Mouse (Mus musculus) thymus, postnatal 4 days (tissue): Measurements from ENCODE around the gene Pecr.
"Not testable (repeated sequence)": the region's sequence is repeated elsewhere in the genome, so short reads cannot be mapped to it uniquely, and the experiment has no call there.

Experiments used
- DNase-seq: peaks from one replicate; pipeline ENCODE4 v3.0.0; 2021

Gene Pecr

DNA sequence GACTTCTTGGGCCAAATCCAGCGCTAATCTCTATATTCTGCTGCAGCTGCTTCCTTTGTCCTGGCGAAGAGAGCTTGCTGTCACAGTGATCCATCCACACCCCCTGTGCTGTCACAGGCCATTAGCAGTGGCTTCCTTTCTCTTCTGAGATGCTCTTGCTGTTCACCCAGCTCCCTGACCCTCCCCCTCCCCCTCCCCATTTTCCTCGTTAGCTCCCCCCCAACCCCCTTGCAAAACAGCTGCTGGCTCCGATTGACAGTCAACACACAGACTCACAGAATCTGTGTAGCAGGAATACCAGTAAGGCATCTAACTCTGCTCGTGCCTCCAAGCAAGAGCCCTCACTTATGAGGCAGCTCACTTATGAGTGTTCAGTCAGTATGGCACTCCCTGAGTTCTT lies 2.8 kb upstream of the Pecr start:
- DNase-seq = no peak

DNA sequence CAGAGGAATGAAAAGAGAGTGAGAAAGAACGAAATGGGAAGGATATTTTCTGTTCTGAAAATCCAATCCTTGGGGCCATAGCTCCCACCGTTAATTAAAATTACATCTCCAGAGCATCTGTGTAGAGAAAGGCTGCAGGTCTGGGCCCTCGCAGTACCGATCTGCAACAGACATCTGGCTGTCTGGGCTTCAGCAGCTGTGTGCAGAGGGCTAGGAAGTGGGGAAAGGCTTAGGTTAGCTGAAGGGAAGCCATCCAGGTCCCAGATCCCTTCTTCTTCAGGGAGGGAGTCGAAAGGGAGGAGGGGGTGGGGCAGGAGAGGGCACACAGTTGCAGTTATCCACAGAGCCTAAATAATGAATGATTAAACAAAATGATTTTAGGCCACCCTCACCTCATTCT lies 425 bp upstream of the Pecr start:
- no peak for DNase-seq

DNA sequence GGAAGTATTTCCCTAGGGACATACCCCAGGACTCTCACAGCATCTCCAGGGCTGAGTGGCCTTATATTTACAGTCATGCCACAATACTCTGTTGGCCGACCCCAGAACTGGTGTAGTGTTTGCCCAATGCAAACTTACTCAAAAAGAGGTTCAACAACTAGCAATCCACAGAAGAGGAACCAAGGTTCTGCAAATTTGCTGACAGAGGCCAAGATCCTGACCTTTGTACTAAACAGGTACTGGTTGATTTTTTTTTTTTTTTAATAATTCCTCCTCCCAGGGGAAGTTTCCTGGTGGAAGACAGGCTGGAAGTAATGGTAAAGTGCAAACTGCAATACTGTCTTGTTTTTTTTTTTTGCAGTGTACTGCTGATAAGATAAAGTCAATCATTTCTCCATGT lies 1.5 kb downstream of the Pecr start:
- DNase-seq = no peak

DNA sequence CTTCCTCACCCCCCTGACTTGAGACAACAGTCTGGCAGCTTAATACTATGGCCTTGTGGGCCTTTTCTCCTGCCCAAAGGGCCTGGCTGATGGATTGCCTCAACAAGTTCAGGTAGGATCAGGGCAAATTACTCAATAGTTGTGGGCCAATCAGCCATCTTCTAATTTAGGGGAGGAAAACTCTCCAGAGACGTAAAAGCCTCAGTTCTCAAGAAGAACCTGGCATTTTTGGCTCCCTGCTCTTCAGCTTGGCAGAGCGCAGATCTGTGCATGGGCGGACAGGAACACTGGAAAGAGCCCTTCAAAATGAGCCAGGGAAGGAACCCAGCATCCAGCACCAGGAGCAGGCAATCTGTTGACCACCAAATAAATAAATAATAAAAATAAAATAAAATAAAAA lies 6.0 kb downstream of the Pecr start:
- no peak for DNase-seq

DNA sequence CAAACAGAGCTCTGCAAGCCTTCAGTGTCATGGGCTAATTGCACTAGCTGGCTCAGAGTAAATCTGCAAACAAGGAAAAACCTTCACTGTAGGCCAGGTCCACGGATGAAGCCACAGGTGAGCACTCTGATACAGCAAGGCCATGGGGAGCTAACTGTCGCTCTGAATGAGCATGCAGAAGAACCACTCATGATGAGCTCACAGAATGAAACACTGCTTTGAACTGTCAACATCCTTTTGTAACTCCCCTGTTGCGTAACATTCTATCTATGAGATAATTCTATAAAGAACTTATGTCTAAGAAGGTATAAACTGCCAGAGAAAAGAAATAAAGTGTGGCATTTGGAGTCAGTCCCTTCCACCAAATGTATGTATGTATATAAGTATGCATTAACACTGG lies 21.0 kb downstream of the Pecr start:
- no peak for DNase-seq

DNA sequence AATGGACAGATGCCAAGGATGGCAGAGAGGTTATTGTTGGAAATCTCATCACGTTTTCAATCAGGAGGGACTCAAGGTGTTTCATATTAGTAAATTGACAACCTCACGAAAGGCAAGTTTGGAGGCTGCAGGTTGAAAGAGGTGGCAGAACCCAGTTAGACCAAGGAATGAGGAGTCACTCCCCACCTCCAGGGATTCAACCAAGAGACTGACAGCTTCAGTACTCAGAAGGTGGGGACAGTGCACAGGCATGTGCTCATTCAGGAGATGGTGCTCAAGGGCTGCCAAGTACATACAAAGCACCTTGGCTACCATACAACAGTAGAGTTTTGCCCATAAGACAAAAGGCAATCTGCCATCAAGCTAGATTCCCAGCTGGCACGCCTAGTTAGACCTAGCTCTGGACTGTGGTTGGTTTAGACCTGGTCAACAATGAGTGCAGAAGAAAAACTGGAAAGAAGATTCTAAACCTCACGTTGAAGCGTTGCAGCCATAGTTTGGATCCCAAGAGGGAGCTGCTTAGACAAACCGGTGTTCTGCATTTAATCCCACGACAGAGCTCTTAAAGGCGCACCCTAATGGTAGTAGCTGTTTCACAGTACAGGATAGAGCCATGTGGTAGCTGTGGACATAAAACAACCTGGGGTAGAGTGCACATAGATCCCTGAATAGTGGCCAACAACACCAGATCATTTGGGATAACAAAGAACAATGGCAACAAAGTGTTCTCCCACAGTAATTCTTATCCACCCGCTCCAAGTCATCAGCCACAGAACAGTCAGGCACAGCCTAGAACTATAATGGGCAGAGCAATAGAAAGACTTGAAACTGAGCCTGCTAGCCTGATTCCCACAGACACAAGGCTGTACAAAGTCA lies 27.5 kb downstream of the Pecr start:
- DNase-seq = no peak

DNA sequence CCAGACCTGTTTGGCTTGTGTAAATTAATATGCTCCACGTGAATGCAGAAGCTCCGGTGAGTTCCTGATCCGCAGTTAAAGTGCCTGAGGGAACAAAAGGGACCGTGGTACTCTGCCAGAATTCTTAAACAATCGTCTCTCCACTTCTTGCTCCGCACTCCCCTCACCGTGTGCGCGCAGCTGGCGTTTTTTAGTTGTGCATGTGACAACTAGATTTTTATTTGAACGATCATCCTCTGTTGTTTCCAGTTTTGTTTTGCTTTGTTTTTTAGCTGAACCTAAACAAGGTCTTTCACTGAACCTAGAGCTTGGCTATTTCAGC lies 28.3 kb downstream of the Pecr start:
- no peak for DNase-seq

DNA sequence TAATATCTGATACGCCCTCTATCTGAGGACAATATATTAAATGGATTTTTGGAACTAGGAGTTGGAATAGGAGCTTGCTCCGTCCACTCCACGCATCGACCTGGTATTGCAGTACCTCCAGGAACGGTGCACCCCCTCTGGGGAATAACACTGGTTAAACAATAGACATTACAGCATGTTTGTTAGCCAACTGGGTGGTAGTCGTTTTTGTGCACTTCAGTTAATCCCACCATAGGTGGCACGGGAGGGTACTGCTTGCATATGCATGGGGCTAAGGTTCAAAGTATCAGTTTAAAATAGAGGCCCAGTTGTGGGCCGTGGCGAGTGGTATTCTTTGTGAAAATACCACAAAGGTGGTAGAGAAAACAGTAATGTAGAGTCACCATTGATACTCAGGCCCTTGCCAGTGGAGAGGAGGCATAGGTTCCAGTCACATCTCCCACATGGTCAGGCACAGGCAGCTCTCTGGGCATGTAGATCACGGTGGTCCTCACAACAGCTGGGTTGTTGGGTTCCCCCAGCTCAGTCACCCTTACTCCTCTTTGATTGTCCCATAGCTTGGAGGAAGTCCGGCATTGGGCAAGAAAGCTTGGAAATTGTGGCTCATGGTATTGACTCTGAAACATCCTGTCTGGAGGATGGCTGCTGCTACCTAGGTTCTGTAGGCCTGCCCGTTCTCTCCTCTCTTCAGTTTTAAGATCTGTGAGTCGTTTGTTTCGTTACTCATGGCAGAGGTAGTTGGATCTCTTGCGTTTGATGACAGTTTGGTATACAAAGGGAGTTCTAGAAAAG lies 28.9 kb downstream of the Pecr start:
- peak; percentile 53 for DNase-seq

DNA sequence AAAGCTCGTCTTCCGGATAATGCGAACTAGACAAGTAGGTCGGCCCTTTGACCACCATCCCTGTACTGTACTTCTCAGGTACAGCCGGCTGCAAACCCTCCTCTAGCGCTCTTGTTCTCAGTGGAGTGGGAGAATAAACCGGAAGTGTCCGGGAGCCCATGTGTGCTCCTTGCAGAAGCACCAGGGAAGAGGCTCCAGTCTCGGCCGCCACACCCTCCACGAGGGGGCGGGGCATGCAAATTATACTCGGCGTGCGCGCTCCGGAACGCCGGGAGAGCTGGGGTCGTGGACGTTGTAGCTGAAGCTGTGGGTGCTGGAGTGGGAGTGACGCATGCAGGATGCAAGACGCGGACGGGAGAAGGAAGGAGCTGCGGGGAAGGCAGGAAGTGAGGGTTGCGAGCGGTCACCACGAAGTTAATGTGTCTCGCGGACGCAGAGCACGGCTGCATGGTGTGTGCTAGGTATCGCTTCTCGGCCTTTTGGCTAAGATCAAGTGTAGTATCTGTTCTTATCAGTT lies 29.5 kb downstream of the Pecr start:
- DNase-seq = peak; percentile 93

DNA sequence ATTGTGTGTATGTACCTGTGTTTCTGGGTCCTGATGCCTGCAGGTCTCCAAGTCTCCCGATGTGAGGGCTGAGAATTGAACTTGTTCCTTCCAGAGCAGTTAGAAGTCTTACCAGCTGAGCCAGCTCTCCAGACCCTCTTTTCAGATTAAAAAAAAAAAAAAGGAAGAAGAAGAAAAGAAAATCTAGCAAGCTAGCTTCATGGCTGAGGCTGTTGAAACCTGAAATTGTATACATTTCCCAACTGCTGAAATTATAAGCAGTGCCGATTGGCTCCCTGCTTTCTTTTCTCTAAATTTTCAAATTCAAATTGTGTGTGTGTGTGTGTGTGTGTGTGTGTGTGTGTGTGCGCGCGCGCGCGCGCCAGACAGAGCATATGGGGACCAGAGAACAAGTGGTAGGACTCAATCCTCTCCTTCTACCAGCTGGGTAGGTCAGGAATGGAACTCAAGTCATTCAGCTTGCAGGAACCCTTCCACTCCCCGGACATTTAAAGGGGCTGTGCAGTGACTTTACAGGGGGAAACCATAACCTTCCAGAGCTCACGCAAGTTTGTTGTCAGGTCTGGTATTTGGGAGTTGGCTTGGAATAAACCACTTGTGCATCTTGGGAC lies 30.1 kb downstream of the Pecr start:
- peak; percentile 31 for DNase-seq

DNA sequence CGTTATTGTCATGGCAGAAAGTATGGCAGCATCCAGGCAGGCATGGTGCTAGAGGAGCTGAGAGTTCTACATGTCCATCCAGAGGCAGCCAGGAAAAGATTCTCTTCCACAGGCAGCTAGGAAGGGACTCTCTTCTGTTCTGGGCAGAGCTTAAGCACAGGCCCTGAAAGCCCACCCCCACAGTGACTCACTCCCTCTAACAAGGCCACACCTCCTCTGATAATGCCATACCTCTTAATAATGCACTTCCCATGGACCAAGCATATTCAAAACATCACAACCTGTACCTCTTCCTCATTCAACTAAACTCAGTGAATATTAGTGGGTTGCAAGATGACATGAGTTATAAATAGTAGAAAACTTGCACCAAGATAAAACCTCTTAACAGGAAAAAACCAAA lies 32.3 kb downstream of the Pecr start:
- no peak for DNase-seq

DNA sequence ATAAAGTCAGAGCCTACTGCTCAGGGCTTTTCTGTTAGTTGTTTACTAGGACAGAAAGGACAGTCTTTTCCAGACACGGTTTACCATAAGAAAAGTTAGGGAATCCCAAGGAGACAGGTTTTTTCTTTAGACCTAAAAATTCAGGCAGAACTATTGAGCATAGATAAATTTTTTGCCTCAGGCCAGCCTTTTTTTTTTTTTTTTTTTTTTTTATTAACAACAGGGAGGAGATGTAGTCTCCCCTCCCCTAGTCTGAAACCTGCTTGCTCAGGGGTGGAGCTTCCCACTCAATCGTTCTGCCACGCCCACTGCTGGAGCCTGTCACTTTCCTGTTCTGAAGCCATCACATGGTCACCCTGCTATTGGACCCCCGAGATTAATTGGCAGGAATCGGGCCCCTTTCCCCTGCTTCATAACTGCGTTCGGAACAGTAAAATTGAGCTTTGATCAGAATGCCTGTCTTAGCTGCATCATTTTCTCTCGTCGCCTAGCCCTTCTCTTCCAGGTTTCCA lies 35.8 kb downstream of the Pecr start:
- not testable (repeated sequence) for DNase-seq

DNA sequence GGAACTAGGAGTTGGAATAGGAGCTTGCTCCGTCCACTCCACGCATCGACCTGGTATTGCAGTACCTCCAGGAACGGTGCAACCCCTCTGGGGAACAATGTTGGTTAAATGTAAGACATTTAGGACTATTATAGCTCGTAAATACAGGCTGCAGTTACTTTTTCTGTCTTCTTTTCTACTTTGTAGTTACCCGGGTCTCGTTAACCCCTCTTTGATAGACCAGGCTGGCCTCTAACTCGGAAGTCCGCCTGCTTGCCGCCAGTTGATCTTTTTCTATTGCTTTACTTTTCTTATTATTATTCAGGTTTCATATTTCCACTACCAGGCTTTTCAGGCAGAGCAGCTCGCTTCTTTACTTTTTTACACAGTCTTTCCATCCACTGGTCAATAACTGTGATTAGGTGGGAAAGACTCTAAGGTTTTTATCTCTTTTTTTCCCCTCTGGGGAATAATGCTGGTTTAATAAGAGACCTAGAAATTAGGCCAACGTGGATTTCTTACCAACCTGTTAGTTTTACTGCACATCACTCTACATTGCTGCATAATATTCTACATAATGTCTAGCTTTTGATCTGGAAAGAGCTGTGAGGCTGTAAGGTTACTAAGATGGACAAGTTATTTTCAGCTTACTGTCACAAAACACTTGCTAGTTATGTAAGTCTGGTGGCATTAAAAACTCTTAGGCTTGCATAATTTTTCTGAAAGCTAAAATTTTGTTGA lies 39.6 kb downstream of the Pecr start:
- peak; percentile 36 for DNase-seq

DNA sequence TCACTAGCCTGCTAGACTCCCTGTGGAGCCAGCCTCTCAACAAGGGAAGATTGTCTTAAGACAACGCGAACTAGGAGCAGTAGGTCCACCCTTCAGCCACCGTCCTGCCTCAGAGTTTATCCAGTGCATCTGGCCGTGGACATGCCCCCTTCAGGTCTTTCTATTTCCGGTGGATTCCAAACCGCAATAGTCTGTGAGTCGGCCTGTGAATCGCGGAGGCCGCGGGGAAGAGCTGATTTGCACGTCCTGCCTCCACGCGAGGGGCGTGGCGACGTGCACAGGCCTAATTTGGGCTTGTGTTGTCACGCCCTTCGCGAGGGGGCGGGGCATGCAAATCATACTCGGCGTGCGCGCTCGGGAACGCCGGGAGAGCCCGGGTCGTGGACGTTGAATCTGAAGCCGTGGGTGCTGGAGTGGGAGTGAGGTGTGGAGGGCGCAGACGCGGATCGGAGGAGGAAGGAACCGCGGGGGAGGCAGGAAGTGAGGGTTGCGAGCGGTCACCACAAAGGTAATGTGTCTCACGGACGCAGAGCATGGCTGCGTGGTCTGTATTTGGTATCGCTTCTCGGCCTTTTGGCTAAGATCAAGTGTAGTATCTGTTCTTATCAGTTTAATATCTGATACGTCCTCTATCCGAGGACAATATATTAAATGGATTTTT lies 40.3 kb downstream of the Pecr start:
- DNase-seq = peak; percentile 99

DNA sequence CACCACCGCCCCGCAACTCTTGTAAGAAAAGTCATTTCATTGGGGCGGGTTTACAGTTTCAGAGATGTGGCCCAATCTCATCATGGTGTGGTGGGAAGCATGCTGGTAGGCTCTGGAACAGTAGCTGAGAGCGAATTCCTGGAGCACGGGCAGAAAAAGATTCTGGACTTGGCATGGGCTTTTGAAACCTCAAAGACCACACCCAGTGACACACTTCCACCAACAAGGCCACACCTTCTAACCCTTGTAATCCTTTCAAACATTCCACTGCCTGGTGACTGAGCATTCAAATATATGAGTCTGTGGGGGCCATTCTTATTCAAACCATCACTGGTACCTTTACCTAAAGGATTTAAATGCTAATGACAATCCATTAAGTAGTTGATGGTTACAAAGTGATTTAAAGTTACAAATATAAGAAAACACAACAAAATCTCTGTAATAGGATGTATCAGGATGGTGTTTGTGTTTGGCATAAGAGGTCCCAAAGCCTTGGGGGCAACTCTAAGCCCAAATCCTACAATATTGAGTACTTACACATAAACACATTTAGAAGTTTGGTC lies 41.5 kb downstream of the Pecr start:
- DNase-seq = no peak

DNA sequence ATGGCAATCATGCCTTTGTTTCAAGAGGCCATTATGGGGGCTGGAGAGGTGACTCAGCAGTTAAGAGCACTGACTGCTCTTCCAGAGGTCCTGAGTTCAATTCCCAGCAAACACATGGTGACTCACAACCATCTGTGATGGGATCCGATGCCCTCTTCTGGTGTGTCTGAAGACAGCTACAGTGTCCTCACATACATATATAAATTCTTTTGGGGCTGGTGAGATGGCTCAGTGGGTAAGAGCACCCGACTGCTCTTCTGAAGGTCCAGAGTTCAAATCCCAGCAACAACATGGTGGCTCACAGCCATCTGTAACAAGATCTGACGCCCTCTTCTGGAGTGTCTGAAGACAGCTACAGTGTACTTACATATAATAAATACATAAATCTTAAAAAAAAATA lies 45.0 kb downstream of the Pecr start:
- DNase-seq = not testable (repeated sequence)

DNA sequence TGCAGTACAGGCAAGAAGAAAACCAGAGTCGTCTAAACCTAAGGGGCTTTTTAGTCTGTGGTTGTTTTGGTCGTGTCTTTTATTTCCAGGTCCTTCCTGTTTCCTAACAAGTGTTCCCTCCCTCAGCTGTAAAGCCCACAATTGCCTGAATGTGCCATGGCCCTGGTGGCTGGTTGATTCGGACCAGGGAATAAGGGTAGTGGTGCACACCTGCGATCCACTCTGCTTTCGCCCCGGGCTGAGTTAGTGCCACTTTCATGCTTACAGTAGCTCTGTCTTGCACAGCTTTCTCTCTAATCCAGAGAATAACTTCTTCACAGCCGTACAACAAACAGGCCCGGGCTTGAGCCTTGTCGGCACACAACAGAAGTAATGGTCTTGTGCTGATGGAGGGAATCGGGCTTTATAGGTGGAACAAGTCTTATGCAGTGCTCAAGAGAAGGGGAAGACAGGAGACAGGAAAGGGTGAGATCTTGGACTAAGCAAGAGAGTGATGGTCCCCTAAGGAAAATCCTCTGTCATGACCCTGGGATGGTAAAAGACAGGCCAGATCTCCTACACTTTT lies 46.0 kb downstream of the Pecr start:
- no peak for DNase-seq

DNA sequence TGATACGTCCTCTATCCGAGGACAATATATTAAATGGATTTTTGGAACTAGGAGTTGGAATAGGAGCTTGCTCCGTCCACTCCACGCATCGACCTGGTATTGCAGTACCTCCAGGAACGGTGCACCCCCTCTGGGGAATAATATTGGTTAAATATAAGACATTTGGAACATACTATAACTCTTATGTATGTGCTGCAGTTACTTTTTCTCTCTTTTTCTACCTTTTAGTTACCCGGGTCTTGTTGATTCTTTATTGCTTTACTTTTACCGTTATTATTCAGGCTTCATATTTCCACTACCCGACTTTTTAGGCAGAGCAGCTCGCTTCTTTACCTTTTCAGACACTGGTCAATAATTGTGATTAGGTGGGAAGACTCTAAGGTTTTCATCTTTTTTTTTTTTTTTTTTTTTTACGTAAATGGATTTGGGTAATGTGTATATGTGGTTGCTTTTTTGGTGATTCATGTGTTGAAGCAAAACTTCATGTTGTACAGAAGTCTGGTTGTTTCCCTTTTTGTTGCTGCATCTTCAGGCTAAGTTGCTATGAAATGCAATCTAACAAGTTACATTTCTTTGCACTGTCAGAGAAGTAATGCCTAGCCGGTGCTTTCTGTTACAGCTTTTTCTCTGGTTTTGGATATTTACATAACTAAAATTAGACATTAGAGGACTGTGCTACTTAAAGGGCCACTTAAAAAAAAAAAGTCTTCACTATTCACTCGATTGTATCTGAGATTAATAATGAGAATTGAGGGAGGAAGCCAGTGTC lies 46.9 kb downstream of the Pecr start:
- peak; percentile 33 for DNase-seq

DNA sequence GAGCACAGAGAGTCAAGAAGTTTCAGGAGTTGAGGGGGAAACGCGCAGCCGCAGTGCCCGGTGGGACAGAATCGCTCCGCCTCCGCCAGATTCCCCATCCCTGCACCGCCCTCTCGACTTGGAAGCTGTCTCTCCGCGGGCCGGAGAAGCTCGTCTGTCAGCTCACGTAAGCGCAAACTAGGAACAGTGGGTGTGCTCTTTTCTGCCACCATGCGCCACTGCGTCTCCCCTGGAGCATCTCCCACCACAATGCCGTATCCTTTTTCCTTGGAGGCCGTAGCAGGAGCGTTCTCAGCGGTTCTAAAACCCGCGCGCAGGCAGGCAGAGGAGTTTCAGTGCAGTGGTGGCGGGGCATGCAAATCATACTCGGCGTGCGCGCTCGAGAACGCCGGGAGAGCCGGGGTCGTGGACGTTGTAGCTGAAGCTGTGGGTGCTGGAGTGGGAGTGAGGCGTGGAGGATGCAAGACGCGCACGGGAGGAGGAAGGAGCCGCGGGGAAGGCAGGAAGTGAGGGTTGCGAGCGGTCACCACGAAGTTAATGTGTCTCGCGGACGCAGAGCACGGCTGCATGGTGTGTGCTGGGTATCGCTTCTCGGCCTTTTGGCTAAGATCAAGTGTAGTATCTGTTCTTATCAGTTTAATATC lies 47.6 kb downstream of the Pecr start:
- DNase-seq = peak; percentile 69

DNA sequence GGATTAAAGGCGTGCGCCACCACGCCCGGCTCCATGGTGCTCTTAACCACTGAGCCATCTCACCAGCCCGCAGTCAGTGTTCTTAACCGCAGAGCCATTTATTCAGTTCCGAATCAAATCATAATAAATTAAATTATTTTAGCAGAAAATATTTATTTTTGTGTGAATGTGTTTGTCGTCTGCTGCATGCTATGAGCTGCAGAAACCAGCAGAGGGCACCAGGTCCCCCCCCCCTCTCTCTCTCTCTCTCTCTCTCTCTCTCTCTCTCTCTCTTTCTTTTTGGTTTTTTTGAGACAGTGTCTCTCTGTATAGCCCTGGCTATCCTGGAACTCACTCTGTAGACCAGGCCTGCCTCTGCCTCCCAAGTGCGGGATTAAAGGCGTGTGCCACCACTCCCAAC lies 51.5 kb downstream of the Pecr start:
- not testable (repeated sequence) for DNase-seq
